Mouse (Mus musculus): ENCODE measurements around the gene RPS10-NUDT3. TPM values are rescaled to one million over a fixed set of nuclear protein-coding genes. Genes with fewer than 3 reads are reported as not detected.

The RPS10-NUDT3 gene
- total RNA-seq, 4 experiments from 2014 or later, result 0.98 TPM; not detected in 3

- DNase-seq (ENCODE audit: low spot score), result no peak
These were observed 23.5 kb downstream of the RPS10-NUDT3 start for GRCm38 (mm10) chr17:27611519-27611884.

GRCm38 (mm10) chr17:27610679-27611518, 24.1 kb downstream of the RPS10-NUDT3 start:
- DNase-seq (ENCODE audit: low spot score), result no peak

GRCm38 (mm10) chr17:27609576-27609975, 25.4 kb downstream of the RPS10-NUDT3 start:
- no peak for DNase-seq (ENCODE audit: low spot score)

- DNase-seq (ENCODE audit: low spot score), result peak; percentile 71
These were observed 31.3 kb downstream of the RPS10-NUDT3 start for GRCm38 (mm10) chr17:27603522-27604234.

GRCm38 (mm10) chr17:27603036-27603435, 32.0 kb downstream of the RPS10-NUDT3 start:
- DNase-seq (ENCODE audit: low spot score), result no peak

GRCm38 (mm10) chr17:27600869-27601268, 34.2 kb downstream of the RPS10-NUDT3 start:
- no peak for DNase-seq (ENCODE audit: low spot score)

DNA sequence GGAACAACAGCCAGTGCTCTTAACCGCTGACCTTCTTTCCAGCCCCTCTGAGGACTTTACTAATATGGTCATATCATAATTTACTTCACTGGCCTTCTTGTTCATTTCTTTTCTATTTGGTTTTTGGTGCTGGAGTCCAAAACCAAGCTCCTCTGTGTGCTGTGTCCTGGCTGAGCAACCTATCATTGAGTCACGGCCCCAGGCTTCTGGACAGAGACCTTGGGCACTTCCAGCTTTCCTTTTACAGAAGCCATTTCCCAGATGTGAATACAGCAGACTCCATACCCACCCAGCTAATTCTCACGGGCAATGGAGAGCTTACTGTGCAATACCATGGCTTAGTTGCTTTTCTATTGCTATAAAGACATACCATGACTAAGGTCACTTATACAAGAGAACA, 34.7 kb downstream of the RPS10-NUDT3 start:
- no peak for DNase-seq (ENCODE audit: low spot score)

DNA sequence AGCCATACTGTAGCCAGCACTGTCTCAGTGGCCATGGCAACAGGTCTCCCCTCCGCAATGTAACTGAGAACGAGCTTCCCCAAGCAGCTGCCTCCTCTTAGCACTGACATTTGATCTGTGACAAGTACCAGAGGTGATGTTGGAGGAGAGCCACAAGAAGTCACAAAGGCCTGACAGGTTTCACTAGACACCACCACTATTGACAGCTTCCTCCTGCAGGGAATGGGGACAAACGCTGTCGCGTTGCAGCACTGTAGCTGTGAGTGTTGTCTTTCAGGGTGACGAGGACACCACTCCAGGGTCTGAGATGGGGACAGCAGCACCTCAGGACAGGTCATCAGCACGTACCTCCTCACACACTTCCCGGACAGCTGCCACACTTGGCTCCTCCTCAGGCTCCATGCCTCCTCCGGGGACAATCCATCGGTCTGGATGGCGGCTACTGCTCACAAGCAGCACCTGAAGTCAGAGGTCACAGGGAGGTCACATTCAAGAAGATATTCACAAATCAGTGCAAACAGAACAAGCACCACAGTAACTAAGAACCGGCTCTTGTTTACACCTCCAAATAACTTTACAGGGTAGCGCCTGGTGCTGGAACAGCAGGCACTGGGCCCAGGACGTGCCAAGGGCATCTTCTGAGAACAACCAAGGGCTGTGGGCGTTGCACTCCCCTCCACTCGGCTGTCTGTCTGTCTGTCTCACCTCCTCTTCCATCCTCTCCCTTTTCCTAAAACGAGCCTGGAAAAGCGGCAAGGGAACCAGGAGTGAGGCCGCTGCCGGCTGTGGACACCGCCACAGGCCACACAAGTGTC, 38.4 kb downstream of the RPS10-NUDT3 start:
- no peak for DNase-seq (ENCODE audit: low spot score)

DNA sequence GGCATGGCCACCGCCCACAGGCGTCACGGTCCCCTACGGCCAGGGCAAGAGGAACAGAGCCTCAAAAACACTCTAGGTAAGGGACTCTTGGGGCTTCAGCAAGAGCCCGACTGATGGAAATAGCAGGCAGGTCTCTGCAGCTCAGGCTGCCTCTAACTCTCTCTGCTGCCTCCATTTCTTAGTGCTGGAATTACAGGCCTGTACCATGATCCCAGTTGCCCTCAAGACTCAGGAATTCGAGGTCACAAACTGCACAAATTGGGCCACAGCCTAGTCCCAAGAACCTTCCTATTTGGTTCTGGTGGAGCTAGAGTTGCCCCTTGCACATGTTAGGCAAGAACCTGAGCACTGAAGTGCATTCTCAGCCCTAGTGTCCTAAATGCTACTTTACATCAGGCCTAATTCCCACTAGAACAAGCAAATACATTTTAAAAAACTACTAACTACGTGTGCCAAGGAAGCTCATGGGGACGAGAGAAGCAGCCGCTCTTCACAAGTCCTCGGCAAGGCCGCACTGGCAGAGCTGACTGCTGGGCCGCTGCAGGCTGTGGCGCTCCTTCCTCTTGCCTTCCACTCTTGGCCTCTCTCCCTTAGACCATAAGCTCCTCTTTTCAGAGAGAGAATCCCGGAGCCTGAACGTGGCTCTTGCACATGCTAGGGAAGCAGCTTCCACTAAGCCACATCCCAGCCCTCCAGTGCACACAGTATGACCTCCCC, 39.2 kb downstream of the RPS10-NUDT3 start:
- DNase-seq (ENCODE audit: low spot score), result no peak

- no peak for DNase-seq (ENCODE audit: low spot score)
These were observed 42.5 kb downstream of the RPS10-NUDT3 start for GRCm38 (mm10) chr17:27592565-27592910.

- DNase-seq (ENCODE audit: low spot score), result no peak
These were observed 43.0 kb downstream of the RPS10-NUDT3 start for GRCm38 (mm10) chr17:27591826-27592564.

GRCm38 (mm10) chr17:27588231-27588630, 46.8 kb downstream of the RPS10-NUDT3 start:
- no peak for DNase-seq (ENCODE audit: low spot score)

- DNase-seq (ENCODE audit: low spot score), result peak; percentile 66
These were observed 47.8 kb downstream of the RPS10-NUDT3 start for GRCm38 (mm10) chr17:27587252-27587651.

GRCm38 (mm10) chr17:27586661-27587060, 48.4 kb downstream of the RPS10-NUDT3 start:
- peak; percentile 54 for DNase-seq (ENCODE audit: low spot score)

DNA sequence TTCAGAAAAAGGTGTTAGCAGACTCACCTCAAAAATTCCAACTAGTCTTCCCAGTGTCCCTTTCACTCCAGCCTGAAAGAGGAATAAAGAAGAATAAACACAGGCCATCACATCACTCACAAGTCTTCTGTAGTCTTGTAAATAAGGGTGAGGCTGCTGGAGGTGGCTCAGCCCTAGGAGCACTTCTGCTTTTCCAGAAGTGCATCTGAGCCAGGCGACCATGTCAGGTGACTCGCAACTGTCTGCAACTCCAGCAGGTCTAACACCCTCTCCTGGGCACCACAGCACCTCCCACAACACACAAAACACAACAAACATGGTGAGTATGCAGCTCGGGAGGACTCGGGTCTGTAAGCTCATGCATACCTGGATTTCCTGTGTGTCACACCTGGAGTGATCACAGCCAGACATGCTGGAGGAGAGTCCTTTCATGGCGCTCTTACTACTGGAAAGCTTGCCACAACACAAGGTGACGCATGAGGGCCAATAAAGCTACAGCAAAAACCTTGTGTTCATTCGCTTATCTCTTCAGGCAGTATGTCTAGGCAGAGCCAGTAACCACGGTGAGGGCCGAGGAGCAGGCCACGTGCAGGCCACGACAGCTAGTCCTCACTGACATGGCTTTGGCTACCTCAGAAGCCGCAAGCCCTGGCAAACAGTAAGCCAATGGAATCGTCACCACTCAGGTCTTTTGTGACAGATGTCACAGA, 51.7 kb downstream of the RPS10-NUDT3 start:
- DNase-seq (ENCODE audit: low spot score), result no peak

DNA sequence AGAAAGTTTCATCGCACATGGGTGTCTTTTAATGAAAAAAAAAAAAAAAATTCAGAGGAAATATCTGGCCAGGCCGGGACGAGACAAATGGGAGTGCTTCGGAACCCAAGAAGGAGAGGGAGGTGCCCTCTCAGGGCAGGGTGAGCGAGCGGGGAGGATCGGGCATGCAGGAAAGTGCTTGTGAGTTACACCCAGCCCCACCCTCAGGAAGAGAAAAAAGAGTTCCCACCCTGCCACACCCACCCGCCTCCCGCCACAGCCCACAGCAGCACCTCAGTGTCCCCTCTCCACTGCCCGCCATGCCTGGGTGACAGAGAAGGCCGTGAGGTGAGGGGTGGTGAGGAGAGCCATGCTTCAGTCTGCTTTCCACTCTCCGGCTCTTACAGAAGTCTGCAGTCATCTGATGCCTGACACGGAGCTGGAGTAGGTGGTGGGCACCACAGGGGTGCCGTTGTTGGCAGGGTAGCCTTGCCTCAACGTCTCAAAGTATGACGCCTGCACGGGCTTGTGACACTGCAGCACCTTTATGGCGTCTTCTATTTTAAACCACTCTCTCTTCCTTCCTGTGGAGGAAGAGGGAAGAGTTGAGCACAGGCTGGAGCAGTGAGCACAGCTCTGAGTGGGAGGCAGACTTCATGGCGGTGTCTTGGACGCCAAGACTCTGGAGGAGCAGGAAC, 54.5 kb downstream of the RPS10-NUDT3 start:
- no peak for DNase-seq (ENCODE audit: low spot score)

DNA sequence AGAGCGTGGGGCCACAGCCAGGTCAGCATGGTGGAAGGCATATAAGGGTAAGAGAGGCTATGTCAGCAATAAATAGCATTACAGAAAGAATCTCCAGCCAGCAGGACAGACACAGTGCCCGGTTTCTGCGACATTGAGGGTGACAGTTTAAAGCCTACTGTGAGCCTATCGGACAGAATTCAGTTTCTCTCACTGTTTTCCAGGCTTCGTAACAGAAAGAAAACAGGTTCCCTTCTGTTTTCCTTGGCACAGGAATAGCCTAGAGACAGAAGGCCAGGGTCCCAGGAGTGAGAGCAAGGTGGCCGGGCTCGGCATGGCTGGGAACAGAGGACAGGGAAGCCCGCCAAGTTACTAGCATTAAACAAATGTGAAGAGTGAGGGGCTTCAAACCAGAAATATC, 55.2 kb downstream of the RPS10-NUDT3 start:
- no peak for DNase-seq (ENCODE audit: low spot score)

GRCm38 (mm10) chr17:27578487-27578886, 56.5 kb downstream of the RPS10-NUDT3 start:
- no peak for DNase-seq (ENCODE audit: low spot score)

GRCm38 (mm10) chr17:27577468-27577867, 57.6 kb downstream of the RPS10-NUDT3 start:
- DNase-seq (ENCODE audit: low spot score), result no peak

- no peak for DNase-seq (ENCODE audit: low spot score)
These were observed 59.0 kb downstream of the RPS10-NUDT3 start for GRCm38 (mm10) chr17:27576056-27576455.
